Mouse (Mus musculus) A20 (cell line): ENCODE results near the gene Rpl5.

Experiments
- DNase-seq: peaks from one replicate; pipeline ENCODE4 v3.0.0-alpha.2; 2011; ENCODE audit warnings: low read depth, low spot score

The Rpl5 gene

GRCm38 (mm10) chr5:107943526-107943925 lies 43.2 kb downstream of the Rpl5 start:
- no peak for DNase-seq

GRCm38 (mm10) chr5:107946475-107946874 lies 46.2 kb downstream of the Rpl5 start:
- no peak for DNase-seq

- no peak for DNase-seq
Observed at GRCm38 (mm10) chr5:107947548-107947947, 47.2 kb downstream of the Rpl5 start.

- DNase-seq: no peak
Observed at GRCm38 (mm10) chr5:107948899-107949298, 48.6 kb downstream of the Rpl5 start.

- DNase-seq: no peak
Observed at GRCm38 (mm10) chr5:107949607-107950006, 49.3 kb downstream of the Rpl5 start.

- no peak for DNase-seq
Observed at GRCm38 (mm10) chr5:107950643-107951042, 50.3 kb downstream of the Rpl5 start.
